Mouse (Mus musculus): ENCODE measurements around the gene S100a2.

The S100a2 gene

GRCm38 (mm10) chr3:90621552-90621951 is 31.5 kb downstream of the S100a2 start:
- DNase-seq, result no peak

DNA sequence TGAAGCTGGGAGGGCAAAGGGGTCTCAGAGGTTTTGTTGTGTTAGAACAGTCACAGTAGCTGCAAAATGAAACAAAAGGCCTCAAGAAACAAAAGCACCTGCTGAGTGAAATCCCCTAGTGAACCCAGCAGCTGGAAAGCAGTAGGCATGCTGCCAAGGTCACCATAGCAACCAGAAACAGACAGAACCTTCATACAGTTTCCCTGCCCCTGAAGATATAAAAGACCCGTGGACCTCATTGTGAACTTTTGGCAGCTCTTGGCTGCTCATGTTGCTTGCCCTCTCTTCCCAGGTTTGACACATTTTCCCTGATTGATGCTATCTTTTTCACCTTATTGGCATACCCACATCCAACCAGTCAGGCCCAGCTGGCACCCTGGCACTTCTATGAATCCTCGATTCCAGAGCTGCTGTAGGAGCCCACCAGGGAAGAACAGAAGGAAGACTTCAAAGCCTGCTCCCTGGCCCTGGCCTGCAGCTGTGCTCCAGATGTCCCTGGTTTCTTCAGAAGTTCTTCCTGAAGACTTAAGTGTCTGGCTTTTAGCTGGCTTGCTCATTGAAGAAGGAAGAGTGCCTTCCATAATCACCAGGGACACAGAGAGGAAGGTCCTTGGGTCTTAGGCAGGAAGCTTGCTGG is 33.5 kb downstream of the S100a2 start:
- peak in 1 of 2 experiments; percentile 57 for DNase-seq

DNA sequence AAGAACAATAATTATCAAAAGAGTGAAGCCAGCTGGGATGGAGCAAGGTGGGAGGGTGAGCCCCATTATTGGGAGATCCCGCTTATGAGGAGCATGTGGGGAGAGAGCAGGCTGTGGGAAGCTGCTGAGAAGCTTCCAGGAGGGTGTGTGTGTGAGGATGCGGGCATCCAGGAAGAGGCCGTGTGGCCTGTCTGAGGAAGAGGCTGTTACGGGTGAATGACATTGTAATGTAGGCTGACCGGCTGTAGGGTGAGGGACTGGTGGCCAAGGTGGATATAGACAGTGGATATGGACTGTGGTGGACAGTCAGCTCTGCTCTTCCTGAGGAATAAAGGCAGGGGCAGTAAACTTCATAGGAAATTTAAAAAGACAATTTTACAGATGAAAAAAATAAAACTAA is 35.4 kb downstream of the S100a2 start:
- no peak for DNase-seq

- no peak for DNase-seq
These were observed 36.4 kb downstream of the S100a2 start for GRCm38 (mm10) chr3:90626266-90627021.

- DNase-seq, result no peak
These were observed 37.3 kb downstream of the S100a2 start for GRCm38 (mm10) chr3:90627366-90627765.

- DNase-seq, result no peak
These were observed 37.8 kb downstream of the S100a2 start for GRCm38 (mm10) chr3:90627807-90628206.

DNA sequence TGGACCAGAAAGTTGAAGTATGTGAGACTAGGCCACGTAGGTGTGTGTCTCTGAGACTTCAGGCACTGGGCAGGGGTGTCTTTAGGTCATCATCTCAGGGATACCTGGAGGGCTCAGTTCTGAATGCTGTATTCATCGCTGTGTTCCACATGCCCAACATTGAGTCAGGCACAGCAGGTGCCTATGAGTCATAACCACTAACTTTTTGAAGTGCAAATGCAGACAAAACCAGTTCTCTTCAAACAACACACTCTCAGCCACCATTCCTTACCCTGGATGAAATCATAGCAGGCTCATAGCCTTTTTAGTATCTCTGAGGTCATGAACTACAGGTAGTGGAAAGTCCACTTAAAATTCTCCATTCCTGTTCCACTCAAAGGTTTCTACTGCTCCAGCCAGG is 39.3 kb downstream of the S100a2 start:
- DNase-seq, result no peak

DNA sequence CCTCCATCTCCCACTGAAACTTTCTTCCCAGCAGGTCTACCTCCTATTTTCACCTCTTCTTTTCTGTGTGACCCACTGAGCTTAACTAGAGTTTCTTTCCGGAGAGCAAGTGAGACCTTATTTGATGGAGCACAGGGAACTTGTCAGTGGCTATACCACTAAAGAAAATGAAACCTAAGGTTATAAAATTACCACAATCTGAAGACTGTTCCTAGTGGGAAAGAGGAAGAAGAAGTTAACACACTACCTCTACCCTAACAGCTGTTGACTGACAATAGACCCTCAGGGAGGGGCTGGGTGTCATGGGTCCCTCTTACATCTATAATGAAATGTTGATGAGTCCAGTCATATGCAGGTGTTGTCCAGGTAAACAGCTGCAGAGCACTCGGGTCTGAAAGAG is 41.9 kb downstream of the S100a2 start:
- no peak for DNase-seq

- DNase-seq, result no peak
These were observed 48.6 kb downstream of the S100a2 start for GRCm38 (mm10) chr3:90638511-90639275.

DNA sequence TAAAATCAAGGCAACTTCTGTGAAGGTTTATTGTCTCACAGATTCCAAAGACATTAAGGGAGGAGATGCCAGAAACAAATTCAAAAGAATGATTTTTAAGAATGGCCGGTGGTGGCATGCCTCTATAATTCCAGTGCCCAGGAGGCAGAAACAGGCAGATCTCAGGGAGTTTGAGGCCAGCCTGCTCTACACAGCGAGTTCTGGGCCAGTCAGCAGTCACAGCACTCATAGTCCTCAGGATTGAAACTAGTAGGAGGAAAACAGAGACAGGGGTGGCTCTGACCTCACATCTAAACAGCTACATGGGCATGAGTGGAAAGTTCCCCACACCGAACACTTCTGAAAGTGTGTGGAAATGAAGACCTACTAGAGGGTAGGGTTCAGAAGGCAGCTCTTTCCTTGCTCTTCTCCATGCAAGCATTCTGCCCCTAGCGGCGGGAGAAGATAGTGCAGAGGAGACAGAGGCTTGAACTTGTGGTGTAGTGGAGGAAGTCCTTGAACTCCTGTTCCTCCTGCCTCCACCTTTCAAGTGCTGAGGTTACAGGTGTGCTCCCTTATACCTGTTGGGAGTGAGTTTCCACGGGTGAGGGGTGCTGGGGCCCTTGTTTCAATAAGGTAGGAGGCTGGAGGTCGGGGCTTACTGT is 49.6 kb downstream of the S100a2 start:
- peak; percentile 30 to 32 for DNase-seq

GRCm38 (mm10) chr3:90640981-90641380 is 50.9 kb downstream of the S100a2 start:
- no peak for DNase-seq

Data from thymus, adult 18-20 months (tissue).